14 mouse cellular contexts compared by ENCODE assay signal in genomic region chr14:39173709-39174108, GRCm38 (mm10).
DNase-seq lines count a peak whose midpoint lies in the region; ATAC-seq lines count a peak whose summit lies in the region.
"Had no signal": no experiment of that assay in that cellular context is flagged by ENCODE, and none has a peak within 500 bp of the region (broad histone marks: within the 10 kb centered on the region; RNA-seq: fewer than 3 reads in every experiment).

No protein-coding gene starts in this region.

- no peak for DNase-seq in frontal cortex, adult 2 months (ENCODE audit: extremely low spot score in 1 of 2, low spot score in 1 of 2)
- peak; percentile 76 for DNase-seq in cerebellum, adult 9-11 months
- DNase-seq in forelimb bud, embryonic 11.5 days (ENCODE audit: low read depth, low spot score) = peak; percentile 0
- peak; percentile 18 for DNase-seq in neural tube, embryonic 10.5 days (ENCODE audit: extremely low spot score, low spot score)
- no peak for DNase-seq in thymus, postnatal 25 days
- DNase-seq in kidney, adult 18-20 months = no peak
- no peak for DNase-seq in adrenal gland, adult 8-10 months
- DNase-seq: gastrocnemius, postnatal 25 days; kidney, postnatal 10 days; left cerebral cortex, postnatal 4 days; lung, postnatal 36 days; thymus, adult 2 months had no signal

- ATAC-seq in frontal cortex, adult (ENCODE audit: low TSS enrichment) = 0 out of 2 replicates have a peak, but pooled peaks have one; percentile 31
- ATAC-seq: forebrain, embryonic 14.5 days had no signal

Comparison
In these comparisons a context has a peak if more than half of its experiments do, and no peak if none do; other contexts are left out.
1. DNase-seq: peak in cerebellum, adult 9-11 months (single experiment), forelimb bud, embryonic 11.5 days (single experiment) and neural tube, embryonic 10.5 days (single experiment); none in frontal cortex, adult 2 months (0 of 2), thymus, postnatal 25 days (single experiment), kidney, adult 18-20 months (single experiment) and adrenal gland, adult 8-10 months (single experiment).